Mouse (Mus musculus) right cerebral cortex, postnatal 10 days (tissue): ENCODE data around the gene Clic6.

Experiments
- DNase-seq, 2 experiments: peaks; one replicate each; pipeline ENCODE4 v3.0.0; 2021; ENCODE audit warnings: low spot score in 2 of 2

Gene Clic6

DNA sequence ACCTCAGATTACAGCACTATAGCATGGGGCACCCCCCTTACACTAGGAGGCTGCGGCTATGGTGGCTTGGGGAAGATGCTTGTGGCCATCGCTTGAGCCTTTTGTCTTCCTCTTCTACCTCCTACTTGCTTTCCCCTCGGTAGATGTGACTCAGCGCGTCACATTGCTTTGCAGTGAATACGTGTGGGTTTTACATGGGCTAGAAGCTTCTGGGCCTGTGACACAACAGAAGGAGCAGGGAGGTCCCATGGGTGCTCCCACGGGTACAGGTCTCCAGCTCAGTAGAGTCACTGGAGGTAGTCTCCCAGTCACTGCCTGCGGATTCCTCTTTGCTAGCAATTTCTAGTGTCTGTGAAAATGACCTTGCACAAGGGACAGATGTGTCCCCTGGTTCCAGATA, 39.1 kb downstream of the Clic6 start:
- DNase-seq, result no peak

- no peak for DNase-seq
Measured at GRCm38 (mm10) chr16:92525919-92526318, 40.4 kb downstream of the Clic6 start.

DNA sequence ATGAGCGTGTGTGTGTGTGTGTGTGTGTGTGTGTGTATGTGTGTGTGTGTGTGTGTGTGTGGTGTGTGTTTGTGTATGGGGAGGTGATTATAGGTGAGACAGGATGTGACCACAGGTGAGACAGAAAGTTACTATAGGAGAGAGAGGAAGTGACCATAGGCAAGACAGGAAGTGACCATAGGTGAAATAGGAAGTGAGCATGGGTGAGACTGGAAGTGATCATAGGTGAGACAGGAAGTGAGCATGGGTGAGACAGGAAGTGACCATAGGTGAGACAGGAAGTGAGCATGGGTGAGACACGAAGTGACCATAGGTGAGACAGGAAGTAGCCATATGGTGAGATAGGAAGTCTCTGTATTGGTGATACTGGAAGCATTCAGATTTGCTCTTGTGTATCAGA, 49.7 kb downstream of the Clic6 start:
- no peak for DNase-seq

DNA sequence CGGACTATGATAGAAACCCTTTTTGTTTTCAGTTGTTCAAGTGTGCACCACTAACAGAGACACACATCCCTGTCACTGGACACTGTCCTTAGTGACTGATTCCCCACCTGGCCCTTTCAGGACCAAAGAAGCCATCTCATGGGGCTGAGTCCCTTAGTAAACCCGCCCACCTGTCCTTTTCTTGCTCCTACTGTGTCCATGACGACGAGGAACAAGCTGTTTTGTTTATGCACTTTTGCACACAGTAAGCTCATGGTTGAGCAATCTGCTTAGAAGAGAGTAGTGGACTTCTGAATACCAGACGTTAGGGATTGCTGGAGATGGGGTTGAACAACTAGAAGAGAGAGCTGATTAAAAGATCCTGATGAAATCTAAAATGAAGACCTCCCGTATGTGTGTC, 52.8 kb downstream of the Clic6 start:
- no peak for DNase-seq

GRCm38 (mm10) chr16:92544264-92544663, 58.7 kb downstream of the Clic6 start:
- no peak for DNase-seq

GRCm38 (mm10) chr16:92548651-92549050, 63.1 kb downstream of the Clic6 start:
- DNase-seq, result no peak

GRCm38 (mm10) chr16:92551266-92552105, 66.0 kb downstream of the Clic6 start:
- DNase-seq, result no peak

DNA sequence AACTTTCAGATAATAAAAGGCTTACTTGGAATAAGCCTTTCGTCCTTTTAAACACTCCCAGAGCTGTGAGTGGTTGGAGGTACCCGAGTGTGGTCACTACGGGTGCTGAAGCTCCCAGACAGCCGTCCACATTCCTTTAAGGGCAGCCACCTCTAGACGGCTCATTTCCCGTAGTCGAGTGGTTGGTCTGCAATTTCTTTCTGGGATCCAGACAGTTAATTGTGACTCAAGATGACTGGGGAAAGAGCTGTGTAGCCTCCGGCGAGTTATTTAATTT, 66.5 kb downstream of the Clic6 start:
- no peak for DNase-seq

DNA sequence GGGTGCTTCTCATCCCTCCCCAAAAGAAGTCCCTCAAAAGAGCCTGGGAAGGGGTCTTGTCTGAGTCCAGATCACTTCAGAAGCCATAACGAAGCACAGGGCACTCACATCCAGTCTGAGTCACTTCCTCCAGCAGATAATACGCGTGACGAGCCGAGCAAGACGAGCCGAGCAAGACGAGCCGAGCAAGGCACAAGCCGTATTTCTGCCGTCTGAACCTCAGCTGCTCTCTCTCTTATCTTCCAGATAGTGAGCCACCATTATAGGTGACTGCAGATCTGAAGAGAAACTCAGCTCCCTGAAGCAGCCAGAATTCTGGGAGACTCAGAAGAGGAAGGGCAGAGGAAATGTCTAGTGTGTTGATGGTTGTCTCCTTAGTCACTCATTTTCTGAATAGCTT, 67.3 kb downstream of the Clic6 start:
- no peak for DNase-seq

GRCm38 (mm10) chr16:92555051-92555450, 69.5 kb downstream of the Clic6 start:
- no peak for DNase-seq

- DNase-seq, result peak; percentile 30 to 45
Measured at GRCm38 (mm10) chr16:92565291-92565690, 79.8 kb downstream of the Clic6 start.

GRCm38 (mm10) chr16:92565708-92566107, 80.2 kb downstream of the Clic6 start:
- peak; percentile 78 to 89 for DNase-seq

DNA sequence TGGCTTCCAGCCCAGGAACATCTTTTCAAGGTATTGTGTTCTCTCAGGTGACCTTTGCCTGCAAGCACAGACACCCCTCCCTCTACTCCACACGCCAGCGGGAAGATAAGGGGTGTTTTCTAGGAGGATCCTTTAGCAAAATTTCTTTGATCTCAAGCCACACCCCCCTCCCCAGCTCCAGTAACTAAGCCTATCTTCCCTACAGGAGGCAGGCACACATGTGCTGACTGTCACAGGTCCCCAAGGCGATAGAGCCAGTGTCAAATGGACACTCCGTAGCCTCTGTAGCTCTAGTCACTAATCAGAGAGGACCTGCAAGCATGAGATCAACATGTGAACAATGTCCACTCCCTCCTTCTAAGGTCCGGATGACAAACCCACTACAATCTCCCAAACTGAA, 80.6 kb downstream of the Clic6 start:
- DNase-seq, result no peak

GRCm38 (mm10) chr16:92571246-92571645, 85.7 kb downstream of the Clic6 start:
- DNase-seq, result no peak

- DNase-seq, result no peak
Measured at GRCm38 (mm10) chr16:92573193-92573592, 87.7 kb downstream of the Clic6 start.

- no peak for DNase-seq
Measured at GRCm38 (mm10) chr16:92575792-92576191, 90.3 kb downstream of the Clic6 start.

DNA sequence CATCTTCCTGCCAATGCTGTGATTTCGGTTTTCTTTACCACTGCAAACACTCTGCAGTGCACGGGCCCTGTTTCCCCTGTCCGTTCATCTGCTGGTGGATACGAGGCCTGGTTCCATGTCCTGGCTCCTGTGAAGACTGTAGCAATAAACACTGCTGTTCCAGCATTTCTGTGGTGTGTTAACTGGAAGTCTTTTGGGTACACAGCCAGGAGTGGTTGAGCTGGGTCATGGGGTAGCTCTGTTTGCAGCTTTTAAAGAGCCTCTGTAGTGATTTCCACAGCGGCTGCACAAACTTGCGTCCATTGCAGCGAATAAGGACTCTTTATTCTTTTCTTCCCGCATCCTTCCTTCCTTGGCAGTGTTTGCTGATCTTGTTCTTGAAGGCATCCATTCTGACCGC, 91.8 kb downstream of the Clic6 start:
- DNase-seq, result no peak

- no peak for DNase-seq
Measured at GRCm38 (mm10) chr16:92578915-92579653, 93.5 kb downstream of the Clic6 start.

GRCm38 (mm10) chr16:92580981-92581380, 95.4 kb downstream of the Clic6 start:
- DNase-seq, result no peak

- DNase-seq, result no peak
Measured at GRCm38 (mm10) chr16:92581767-92582166, 96.2 kb downstream of the Clic6 start.

DNA sequence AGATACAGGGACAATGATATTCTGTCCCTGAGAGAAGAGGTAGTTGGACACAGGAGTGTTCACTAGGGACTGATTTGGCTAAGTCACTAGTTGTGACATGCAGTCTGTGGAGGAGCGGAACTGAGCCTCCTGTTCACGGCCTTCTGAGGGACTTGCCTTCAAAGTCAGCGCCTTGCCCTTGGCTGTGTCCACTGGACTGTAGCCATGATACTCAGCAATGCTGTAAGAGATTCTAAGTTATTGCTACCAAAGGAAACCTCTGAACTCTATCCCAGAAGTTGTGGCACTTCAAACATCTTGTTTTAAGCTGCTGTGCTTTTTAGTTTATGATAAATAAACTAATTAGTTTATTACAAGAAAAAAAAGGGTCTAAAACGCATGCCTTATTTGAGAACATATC, 102.3 kb downstream of the Clic6 start:
- no peak for DNase-seq
